In the genomic region with DNA sequence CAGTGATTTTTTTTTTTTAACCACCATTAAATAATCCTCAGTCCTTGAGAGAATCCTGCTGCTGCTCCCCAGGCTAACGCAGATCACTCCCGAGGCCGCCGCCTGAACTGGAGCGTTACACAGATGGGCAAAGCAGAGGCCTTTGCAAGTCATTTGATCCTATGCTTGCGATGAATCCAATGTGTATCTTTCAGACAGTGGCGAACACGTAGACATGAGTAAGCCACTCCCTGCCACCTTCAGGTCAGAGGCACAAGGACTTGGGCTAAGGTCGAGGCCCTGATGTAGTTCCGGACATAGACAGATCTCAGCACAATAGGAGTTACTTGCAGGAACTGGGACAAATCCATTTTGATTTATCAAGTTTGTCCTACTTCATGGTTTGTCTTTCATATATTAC, we compare ENCODE assay signal across 17 mouse cellular contexts. TPM values are rescaled to one million over a fixed set of nuclear protein-coding genes. Genes with fewer than 3 reads are reported as not detected.
DNase-seq lines count a peak whose midpoint lies in the region; ATAC-seq and TF ChIP-seq lines count a peak whose summit lies in the region.
"Had no signal": no experiment of that assay in that cellular context is flagged by ENCODE, and none has a peak within 500 bp of the region (broad histone marks: within the 10 kb centered on the region; RNA-seq: fewer than 3 reads in every experiment).

No protein-coding gene starts in this region.

- H3K27me3 ChIP-seq in forebrain, embryonic 15.5 days: no peaks in the 10 kb centered on the region
- H3K27me3 ChIP-seq in forebrain, embryonic 11.5 days (ENCODE audit: control insufficient read depth, insufficient read depth, low read length): no peaks in the 10 kb centered on the region
- H3K27me3 ChIP-seq in forebrain, embryonic 16.5 days (replicated peaks; ENCODE audit: control insufficient read depth, insufficient read depth, low read length): no peaks in the 10 kb centered on the region

- H3K27ac ChIP-seq in forebrain, embryonic 15.5 days (replicated peaks): peak overlapping the region; percentile 83
- no peak overlapping the region for H3K27ac ChIP-seq in forebrain, embryonic 11.5 days (ENCODE audit: low read depth, low read length)
- peak overlapping the region; percentile 85 for H3K27ac ChIP-seq in layer of hippocampus, adult 2 months
- H3K27ac ChIP-seq in forebrain, embryonic 16.5 days (ENCODE audit: low read length): peak overlapping the region; percentile 78

- no peak for TF ChIP-seq CTCF in layer of hippocampus, adult 2 months (conservative IDR thresholded peaks at IDR 0.05)

- no peak for DNase-seq in forebrain, embryonic 11.5 days (ENCODE audit: low spot score)
- DNase-seq in layer of hippocampus, adult 2 months (ENCODE audit: low spot score in 2 of 2): no peak
- DNase-seq in layer of hippocampus, adult 18-20 months (ENCODE audit: low spot score in 2 of 2): no peak
- peak; percentile 48 for DNase-seq in adrenal gland, postnatal 10 days
- DNase-seq in lung, postnatal 14 days: no peak
- DNase-seq: cerebellum, adult 2 months; gastrocnemius, postnatal 25 days; heart, postnatal 10 days; kidney, postnatal 36 days; liver; liver, postnatal 0 days; thymus, postnatal 25 days had no signal

- H3K36me3 ChIP-seq in forebrain, embryonic 15.5 days: peaks cover 4% of the 10 kb centered on the region; the same call in 1 of the 2 replicates
- H3K36me3 ChIP-seq in forebrain, embryonic 11.5 days (ENCODE audit: control insufficient read depth, insufficient read depth, low read length): no peaks in the 10 kb centered on the region
- H3K36me3 ChIP-seq in forebrain, embryonic 16.5 days (ENCODE audit: control insufficient read depth, insufficient read depth): peaks cover 3% of the 10 kb centered on the region; the same call in 1 of the 2 replicates

- H3K4me3 ChIP-seq in forebrain, embryonic 15.5 days: no peak overlapping the region
- no peak overlapping the region for H3K4me3 ChIP-seq in forebrain, embryonic 11.5 days (ENCODE audit: low read depth, low read length)
- no peak overlapping the region for H3K4me3 ChIP-seq in layer of hippocampus, adult 2 months
- no peak overlapping the region for H3K4me3 ChIP-seq in forebrain, embryonic 16.5 days (replicated peaks; ENCODE audit: low read length)

- 76% methylated on average over 10 of the region's 10 CpGs for WGBS in forebrain, embryonic 15.5 days
- WGBS in forebrain, embryonic 11.5 days: 81% methylated on average over 10 of the region's 10 CpGs
- WGBS in forebrain, embryonic 16.5 days: 75% methylated on average over 10 of the region's 10 CpGs

- ATAC-seq in forebrain, embryonic 15.5 days (replicated peaks): 0 out of 2 replicates have a peak, but pooled peaks have one; percentile 27
- ATAC-seq in forebrain, embryonic 11.5 days (replicated peaks; ENCODE audit: low FRiP score): no peak
- ATAC-seq in forebrain, embryonic 16.5 days: peak; percentile 24; the same call in 1 of the 2 replicates
- no peak for ATAC-seq in activated CD4-positive, CD25-positive, alpha-beta regulatory T cell, adult 4 months
- ATAC-seq: liver, postnatal 0 days had no signal

- no peak overlapping the region for H3K4me2 ChIP-seq in forebrain, embryonic 15.5 days (replicated peaks)
- H3K4me2 ChIP-seq in forebrain, embryonic 11.5 days (ENCODE audit: low read depth, low read length, severe bottlenecking): no peak overlapping the region
- no peak overlapping the region for H3K4me2 ChIP-seq in forebrain, embryonic 16.5 days (ENCODE audit: low read length)

- no peaks in the 10 kb centered on the region for H3K9me3 ChIP-seq in forebrain, embryonic 15.5 days
- no peaks in the 10 kb centered on the region; the same call in 1 of the 2 replicates for H3K9me3 ChIP-seq in forebrain, embryonic 11.5 days (ENCODE audit: control insufficient read depth, low read length)
- H3K9me3 ChIP-seq in forebrain, embryonic 16.5 days (ENCODE audit: control insufficient read depth, low read length): no peaks in the 10 kb centered on the region

- H3K4me1 ChIP-seq in forebrain, embryonic 15.5 days: peaks cover 37% of the 10 kb centered on the region
- H3K4me1 ChIP-seq in forebrain, embryonic 11.5 days (replicated peaks; ENCODE audit: control insufficient read depth, insufficient read depth, low read length): no peaks in the 10 kb centered on the region
- H3K4me1 ChIP-seq in forebrain, embryonic 16.5 days (replicated peaks; ENCODE audit: control insufficient read depth, insufficient read depth, low read length): peaks cover 22% of the 10 kb centered on the region

- H3K9ac ChIP-seq in forebrain, embryonic 15.5 days (replicated peaks): 0 out of 2 replicates have a peak overlapping the region, but pooled peaks have one; percentile 4
- no peak overlapping the region for H3K9ac ChIP-seq in forebrain, embryonic 11.5 days (ENCODE audit: low read length)
- H3K9ac ChIP-seq in forebrain, embryonic 16.5 days (replicated peaks; ENCODE audit: low read depth, low read length): no peak overlapping the region
- H3K9ac ChIP-seq: liver, postnatal 0 days had no signal

RNA-seq across cellular contexts. Expression of a gene that starts 49.0 kb away (rescaled TPM):
- polyA plus RNA-seq in forebrain, embryonic 15.5 days (2015; fragmentation: Nextera tagmentation; extraction: Ambion mirVana): 122 TPM in 2 replicates
- polyA plus RNA-seq in forebrain, embryonic 11.5 days (2014; fragmentation: Nextera tagmentation; extraction: Ambion mirVana): 15.7 and 21.7 TPM in 2 replicates
- 100 to 1,000 TPM; 265 to 269 TPM for total RNA-seq in layer of hippocampus, adult 2 months (2021)
- total RNA-seq in layer of hippocampus, adult 18-20 months (2021): 100 to 1,000 TPM; 253 to 290 TPM
- 10 to 100 TPM; 40.4 to 54.0 TPM for total RNA-seq in adrenal gland, postnatal 10 days (2021)
- polyA plus RNA-seq in forebrain, embryonic 16.5 days (2015; fragmentation: Nextera tagmentation; extraction: Ambion mirVana): 124 and 134 TPM in 2 replicates
- not detected for polyA plus RNA-seq in activated CD4-positive, CD25-positive, alpha-beta regulatory T cell, adult 4 months (2017; shearing (Covaris generic))
- total RNA-seq: common myeloid progenitor, adult 5-6 weeks; megakaryocyte-erythroid progenitor cell, adult 5-6 weeks had no signal

Comparison
In these comparisons a context has a peak if more than half of its experiments do, and no peak if none do; other contexts are left out.
1. ATAC-seq: peak in forebrain, embryonic 15.5 days (single experiment) and forebrain, embryonic 16.5 days (single experiment); none in forebrain, embryonic 11.5 days (single experiment) and activated CD4-positive, CD25-positive, alpha-beta regulatory T cell, adult 4 months (single experiment).
2. RNA of a gene that starts 49.0 kb away (polyA plus RNA-seq): 124 to 134 TPM in forebrain, embryonic 16.5 days, 122 TPM in forebrain, embryonic 15.5 days and 15.7 to 21.7 TPM in forebrain, embryonic 11.5 days; not detected in activated CD4-positive, CD25-positive, alpha-beta regulatory T cell, adult 4 months; every median in the first group is over 10 times any median in the second.